ENCODE assay signal across 7 mouse cellular contexts in genomic region chr15:78119704-78120103, GRCm38 (mm10). TPM values are rescaled to one million over a fixed set of nuclear protein-coding genes. Genes with fewer than 3 reads are reported as not detected.
A peak's percentile ranks its signal among the peaks of the same experiment; 100 is the strongest.
DNase-seq lines count a peak whose midpoint lies in the region; ATAC-seq and TF ChIP-seq lines count a peak whose summit lies in the region.

Gene Cacng2 (minus strand): TSS chr15:78120028.

- WGBS in embryonic facial prominence, embryonic 10.5 days: 1% methylated on average over 42 of the region's 42 CpGs
- under 1% methylated on average over 30 of the region's 42 CpGs for WGBS in intestine, postnatal 0 days
- WGBS in midbrain, embryonic 11.5 days: under 1% methylated on average over 40 of the region's 42 CpGs

- peak within 1 kb of the TSS; percentile 52 for H3K4me3 ChIP-seq in embryonic facial prominence, embryonic 10.5 days
- H3K4me3 ChIP-seq in intestine, postnatal 0 days (ENCODE audit: low read depth, low read length): no peak within 1 kb of the TSS
- H3K4me3 ChIP-seq in midbrain, embryonic 11.5 days (ENCODE audit: low read depth, low read length): peak within 1 kb of the TSS; percentile 39

- H3K9ac ChIP-seq in intestine, postnatal 0 days (ENCODE audit: low read depth, low read length): no peak within 1 kb of the TSS
- peak within 1 kb of the TSS; percentile 64 for H3K9ac ChIP-seq in midbrain, embryonic 11.5 days (ENCODE audit: low read length)

- ATAC-seq in granulocyte monocyte progenitor cell, adult 5-6 weeks (replicated peaks; ENCODE audit: poor library complexity, severe bottlenecking): peak; percentile 100
- ATAC-seq in intestine, postnatal 0 days: peak; percentile 97
- ATAC-seq in midbrain, embryonic 11.5 days (ENCODE audit: low FRiP score): peak; percentile 94

- H3K27ac ChIP-seq in embryonic facial prominence, embryonic 10.5 days (replicated peaks): no peak within 1 kb of the TSS; the same call in 1 of the 2 replicates
- no peak within 1 kb of the TSS for H3K27ac ChIP-seq in intestine, postnatal 0 days (ENCODE audit: low read depth, low read length)
- no peak within 1 kb of the TSS for H3K27ac ChIP-seq in midbrain, embryonic 11.5 days (ENCODE audit: low read depth, low read length)

- H3K9me3 ChIP-seq in embryonic facial prominence, embryonic 10.5 days: no peaks in the 10 kb centered on the region
- H3K9me3 ChIP-seq in intestine, postnatal 0 days (ENCODE audit: control insufficient read depth): no peaks in the 10 kb centered on the region
- no peaks in the 10 kb centered on the region for H3K9me3 ChIP-seq in midbrain, embryonic 11.5 days (ENCODE audit: control insufficient read depth, low read length)

- peak within 1 kb of the TSS; percentile 33 for H3K4me2 ChIP-seq in intestine, postnatal 0 days (replicated peaks; ENCODE audit: low read depth)
- H3K4me2 ChIP-seq in midbrain, embryonic 11.5 days: peak within 1 kb of the TSS; percentile 62

- intact Hi-C loops in left cerebral cortex, postnatal 36 days (cut with DNase I): loop anchor here (2.0 to 5.0 kb wide), 3 partner anchors 53 to 137 kb away; no protein-coding TSS in a partner anchor

- H3K4me1 ChIP-seq in embryonic facial prominence, embryonic 10.5 days: peaks cover 9% of the 10 kb centered on the region
- H3K4me1 ChIP-seq in intestine, postnatal 0 days (replicated peaks; ENCODE audit: control insufficient read depth, insufficient read depth, low read length): no peaks in the 10 kb centered on the region
- H3K4me1 ChIP-seq in midbrain, embryonic 11.5 days (ENCODE audit: control insufficient read depth, insufficient read depth, low read length): peaks cover 3% of the 10 kb centered on the region; the same call in 1 of the 2 replicates

- H3K36me3 ChIP-seq in embryonic facial prominence, embryonic 10.5 days (replicated peaks): no peaks in the 10 kb centered on the region
- no peaks in the 10 kb centered on the region for H3K36me3 ChIP-seq in intestine, postnatal 0 days (ENCODE audit: control insufficient read depth, insufficient read depth)
- no peaks in the 10 kb centered on the region for H3K36me3 ChIP-seq in midbrain, embryonic 11.5 days (ENCODE audit: control insufficient read depth, insufficient read depth, low read length)

- H3K27me3 ChIP-seq in embryonic facial prominence, embryonic 10.5 days (replicated peaks; ENCODE audit: low read depth, poor library complexity, severe bottlenecking): peaks cover 39% of the 10 kb centered on the region
- H3K27me3 ChIP-seq in intestine, postnatal 0 days (replicated peaks; ENCODE audit: control insufficient read depth, insufficient read depth, low read length): peaks cover 4% of the 10 kb centered on the region
- H3K27me3 ChIP-seq in midbrain, embryonic 11.5 days (ENCODE audit: control insufficient read depth, insufficient read depth, low read length): no peaks in the 10 kb centered on the region; the same call in none of the 2 replicates

- peak; percentile 96 for DNase-seq in adrenal gland, adult 2 months
- DNase-seq in embryonic facial prominence, embryonic 10.5 days (ENCODE audit: low spot score): peak; percentile 98
- peak; percentile 84 to 88 for DNase-seq in left cerebral cortex, postnatal 36 days (ENCODE audit: low spot score in 2 of 2)
- DNase-seq in midbrain, embryonic 11.5 days (ENCODE audit: low spot score, missing footprints): peak; percentile 98
- DNase-seq in right cerebral cortex, postnatal 4 days: peak; percentile 86

- peak; percentile 42 for TF ChIP-seq CTCF in intestine, postnatal 0 days (IDR thresholded peaks at IDR 0.05; ENCODE audit: low read depth)

RNA-seq across cellular contexts. Expression of gene Cacng2, which starts in this region (rescaled TPM):
- total RNA-seq in adrenal gland, adult 2 months (2021): under 1 TPM; 0.32 to 0.45 TPM
- 0.19 and 0.36 TPM in 2 replicates for polyA plus RNA-seq in adrenal gland, adult 2 months (2012; rRNA removed)
- polyA plus RNA-seq in embryonic facial prominence, embryonic 10.5 days (2016; fragmentation: Nextera tagmentation; extraction: Ambion mirVana): 0.06 and 0.11 TPM in 2 replicates
- total RNA-seq in granulocyte monocyte progenitor cell, adult 5-6 weeks (2014; fragmentation: Nextera tagmentation): not detected in 2 replicates
- not detected in 2 replicates for total RNA-seq in granulocyte monocyte progenitor cell, adult 5-6 weeks (2017)
- 0.03 and 0.05 TPM in 2 replicates for polyA plus RNA-seq in intestine, postnatal 0 days (2015; fragmentation: Nextera tagmentation; extraction: Ambion mirVana)
- total RNA-seq in left cerebral cortex, postnatal 36 days (2021): 10 to 100 TPM; 54.1 to 56.5 TPM
- polyA plus RNA-seq in midbrain, embryonic 11.5 days (2014; fragmentation: Nextera tagmentation; extraction: Ambion mirVana): 1.1 and 1.7 TPM in 2 replicates

Comparison
In these comparisons a context has a peak if more than half of its experiments do, and no peak if none do; other contexts are left out.
1. RNA of gene Cacng2 (total RNA-seq): 54.1 to 56.5 TPM in left cerebral cortex, postnatal 36 days; 0.32 to 0.45 TPM in adrenal gland, adult 2 months and not detected in granulocyte monocyte progenitor cell, adult 5-6 weeks; every median in the first group is over 10 times any median in the second.
2. Peak in DNase-seq in adrenal gland, adult 2 months; RNA of the gene not detected or under 1 TPM.
3. Peak in DNase-seq and H3K4me3 ChIP-seq in embryonic facial prominence, embryonic 10.5 days; RNA of the gene not detected or under 1 TPM.
4. Peak in ATAC-seq in granulocyte monocyte progenitor cell, adult 5-6 weeks; RNA of the gene not detected or under 1 TPM.
5. Peak in ATAC-seq and H3K4me2 ChIP-seq in intestine, postnatal 0 days; RNA of the gene not detected or under 1 TPM.
6. Peak in every context shown above with its lines, with median percentiles within 50 percentile points of each other: DNase-seq and ATAC-seq.